ENCODE assay signal across 16 mouse cellular contexts in the genomic region with DNA sequence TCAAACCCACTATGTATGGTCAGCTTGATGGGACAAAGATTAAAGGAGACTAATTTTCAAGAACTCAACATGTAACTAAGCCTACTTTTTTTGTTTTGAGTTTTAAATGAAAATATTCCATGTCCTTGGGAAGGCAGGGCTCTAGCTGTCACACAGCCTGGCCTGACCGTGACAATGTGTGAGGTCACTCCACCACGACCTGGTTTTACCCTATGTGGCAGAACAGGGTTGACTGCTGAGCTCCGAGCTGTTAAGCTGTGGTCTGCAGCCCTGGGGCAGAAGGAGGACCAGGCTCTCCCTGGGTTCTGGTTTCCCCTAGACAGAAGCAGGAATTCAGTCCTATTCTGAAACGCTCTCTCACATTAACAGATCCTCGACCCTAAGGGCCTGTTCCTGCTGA. TPM values are rescaled to one million over a fixed set of nuclear protein-coding genes. Genes with fewer than 3 reads are reported as not detected.
DNase-seq lines count a peak whose midpoint lies in the region; ATAC-seq and TF ChIP-seq lines count a peak whose summit lies in the region.
"Had no signal": no experiment of that assay in that cellular context is flagged by ENCODE, and none has a peak within 500 bp of the region (broad histone marks: within the 10 kb centered on the region; RNA-seq: fewer than 3 reads in every experiment).

No protein-coding gene starts in this region.

- no peaks in the 10 kb centered on the region for H3K27me3 ChIP-seq in heart, embryonic 15.5 days
- H3K27me3 ChIP-seq in kidney, postnatal 0 days (ENCODE audit: insufficient read depth, low read length) = no peaks in the 10 kb centered on the region
- no peaks in the 10 kb centered on the region for H3K27me3 ChIP-seq in stomach, postnatal 0 days (ENCODE audit: control insufficient read depth, insufficient read depth, low read length)
- H3K27me3 ChIP-seq: CH12.LX; neural tube, embryonic 13.5 days had no signal

- H3K27ac ChIP-seq in heart, embryonic 15.5 days = peak overlapping the region; percentile 92
- peak overlapping the region; percentile 33 for H3K27ac ChIP-seq in kidney, postnatal 0 days
- H3K27ac ChIP-seq in stomach, postnatal 0 days (replicated peaks) = 0 out of 2 replicates have a peak overlapping the region, but pooled peaks have one; percentile 35
- H3K27ac ChIP-seq: forebrain, embryonic 10.5 days; hindbrain, embryonic 14.5 days; midbrain, embryonic 10.5 days; neural tube, embryonic 13.5 days had no signal

- TF ChIP-seq EP300 in stomach, postnatal 0 days (optimal IDR thresholded peaks at IDR 0.05) = no peak

- H3K4me2 ChIP-seq in heart, embryonic 15.5 days = no peak overlapping the region
- H3K4me2 ChIP-seq in kidney, postnatal 0 days (ENCODE audit: low read length) = no peak overlapping the region
- H3K4me2 ChIP-seq in stomach, postnatal 0 days (replicated peaks; ENCODE audit: low read depth) = no peak overlapping the region
- H3K4me2 ChIP-seq: hindbrain, embryonic 14.5 days; neural tube, embryonic 13.5 days had no signal

- ATAC-seq in heart, embryonic 15.5 days (replicated peaks; ENCODE audit: insufficient number of reproducible peaks, insufficient read depth, low FRiP score, low read depth) = no peak
- ATAC-seq in kidney, postnatal 0 days (replicated peaks; ENCODE audit: low FRiP score, low read depth) = no peak
- peak; percentile 36; the same call in 1 of the 2 replicates for ATAC-seq in stomach, postnatal 0 days (ENCODE audit: low FRiP score, low TSS enrichment)

- H3K36me3 ChIP-seq in heart, embryonic 15.5 days = no peaks in the 10 kb centered on the region
- H3K36me3 ChIP-seq in kidney, postnatal 0 days (ENCODE audit: insufficient read depth, low read length) = no peaks in the 10 kb centered on the region
- no peaks in the 10 kb centered on the region for H3K36me3 ChIP-seq in stomach, postnatal 0 days (ENCODE audit: control insufficient read depth, insufficient read depth, low read length)
- H3K36me3 ChIP-seq: forebrain, embryonic 10.5 days; midbrain, embryonic 10.5 days; neural tube, embryonic 13.5 days had no signal

- peak; percentile 68 for DNase-seq in adrenal gland, adult 2 months
- DNase-seq in adrenal gland, postnatal 4 days (ENCODE audit: low spot score in 2 of 2) = no peak
- no peak for DNase-seq in heart, postnatal 10 days
- DNase-seq in kidney, postnatal 0 days (ENCODE audit: low spot score) = no peak
- no peak for DNase-seq in kidney, adult 9 months
- DNase-seq in stomach, postnatal 0 days (ENCODE audit: low spot score) = no peak
- DNase-seq in cerebellum, postnatal 25 days = no peak
- DNase-seq: cerebellum, adult 18-20 months; gastrocnemius, postnatal 25 days; right cerebral cortex, postnatal 25 days had no signal

- no peaks in the 10 kb centered on the region for H3K9me3 ChIP-seq in heart, embryonic 15.5 days (replicated peaks)
- H3K9me3 ChIP-seq in kidney, postnatal 0 days (replicated peaks; ENCODE audit: low read length) = no peaks in the 10 kb centered on the region
- H3K9me3 ChIP-seq in stomach, postnatal 0 days (ENCODE audit: control insufficient read depth, low read length) = no peaks in the 10 kb centered on the region
- H3K9me3 ChIP-seq: forebrain, embryonic 10.5 days; midbrain, embryonic 10.5 days; neural tube, embryonic 13.5 days had no signal

- no peak overlapping the region for H3K9ac ChIP-seq in heart, embryonic 15.5 days
- no peak overlapping the region for H3K9ac ChIP-seq in kidney, postnatal 0 days (ENCODE audit: low read depth, low read length)
- no peak overlapping the region for H3K9ac ChIP-seq in stomach, postnatal 0 days (ENCODE audit: low read length)
- H3K9ac ChIP-seq: hindbrain, embryonic 14.5 days; neural tube, embryonic 13.5 days had no signal

- peaks cover 95% of the 10 kb centered on the region for H3K4me1 ChIP-seq in heart, embryonic 15.5 days (replicated peaks)
- peaks cover 63% of the 10 kb centered on the region for H3K4me1 ChIP-seq in kidney, postnatal 0 days (replicated peaks; ENCODE audit: insufficient read depth, low read length)
- H3K4me1 ChIP-seq in stomach, postnatal 0 days (replicated peaks; ENCODE audit: control insufficient read depth, insufficient read depth) = no peaks in the 10 kb centered on the region

- no peak for TF ChIP-seq CTCF in kidney, postnatal 0 days (IDR thresholded peaks at IDR 0.05; ENCODE audit: low read depth)
- no peak for TF ChIP-seq CTCF in stomach, postnatal 0 days (IDR thresholded peaks at IDR 0.05; ENCODE audit: low read depth)

- intact Hi-C loops in heart, postnatal 10 days (cut with DNase I) = no loop called here

- no peak overlapping the region for H3K4me3 ChIP-seq in heart, embryonic 15.5 days
- H3K4me3 ChIP-seq in kidney, postnatal 0 days (replicated peaks; ENCODE audit: low read depth, low read length) = no peak overlapping the region
- H3K4me3 ChIP-seq in stomach, postnatal 0 days (ENCODE audit: low read depth, low read length) = no peak overlapping the region
- H3K4me3 ChIP-seq: forebrain, embryonic 10.5 days; midbrain, embryonic 10.5 days; neural tube, embryonic 13.5 days had no signal

- WGBS in heart, embryonic 15.5 days = 48% methylated on average over 5 of the region's 5 CpGs
- 53% methylated on average over 5 of the region's 5 CpGs for WGBS in kidney, postnatal 0 days
- 53% methylated on average over 5 of the region's 5 CpGs for WGBS in stomach, postnatal 0 days

RNA-seq across cellular contexts. Expression of gene Ezr, which starts 14.8 kb away (rescaled TPM):
- 10 to 100 TPM; 23.2 to 27.3 TPM for total RNA-seq in adrenal gland, adult 2 months (2021)
- polyA plus RNA-seq in adrenal gland, adult 2 months (2012; rRNA removed) = 5.6 and 6.2 TPM in 2 replicates
- total RNA-seq in adrenal gland, postnatal 4 days (2021) = 10 to 100 TPM; 23.7 to 60.5 TPM
- polyA plus RNA-seq in heart, embryonic 15.5 days (2015; fragmentation: Nextera tagmentation; extraction: Ambion mirVana) = 109 and 136 TPM in 2 replicates
- total RNA-seq in heart, postnatal 10 days (2021) = 10 to 100 TPM; 68.1 to 83.6 TPM
- polyA plus RNA-seq in kidney, postnatal 0 days (2015; fragmentation: Nextera tagmentation; extraction: Ambion mirVana) = 281 and 313 TPM in 2 replicates
- 289 and 299 TPM in 2 replicates for polyA plus RNA-seq in stomach, postnatal 0 days (2015; fragmentation: Nextera tagmentation; extraction: Ambion mirVana)

Comparison
In these comparisons a context has a peak if more than half of its experiments do, and no peak if none do; other contexts are left out.
1. H3K27ac ChIP-seq: peak in every context shown above with its lines; median percentile 92 in heart, embryonic 15.5 days; 35 in stomach, postnatal 0 days; 33 in kidney, postnatal 0 days.
2. RNA of gene Ezr, which starts 14.8 kb away (polyA plus RNA-seq): 289 to 299 TPM in stomach, postnatal 0 days, 281 to 313 TPM in kidney, postnatal 0 days and 109 to 136 TPM in heart, embryonic 15.5 days; 5.6 to 6.2 TPM in adrenal gland, adult 2 months; every median in the first group is over 10 times any median in the second.